Mouse (Mus musculus): ENCODE measurements around the gene Psmd5. TPM values are rescaled to one million over a fixed set of nuclear protein-coding genes. Genes with fewer than 3 reads are reported as not detected.

Psmd5 gene
- total RNA-seq, 2 experiments from 2014 or later: 27.4 to 30.8 TPM

GRCm38 (mm10) chr2:34801516-34802482, 73.0 kb downstream of the Psmd5 start:
- intact Hi-C loops (cut with DNase I): no loop called here
- peak; percentile 98 to 99 for DNase-seq (ENCODE audit: low spot score in 2 of 2)

- intact Hi-C loops (cut with DNase I): no loop called here
- no peak for DNase-seq (ENCODE audit: low spot score in 2 of 2)
These were observed 74.4 kb downstream of the Psmd5 start for GRCm38 (mm10) chr2:34800371-34800770.

Other genes starting within 250 kb of the Psmd5 start
- gene Gapvd1, start 119.7 kb downstream of the Psmd5 start, total RNA-seq (2021): 100 to 1,000 TPM; 105 to 106 TPM
- 100 to 1,000 TPM; 260 to 334 TPM for gene Hspa5, start 103.0 kb downstream of the Psmd5 start, total RNA-seq (2021)
- 10 to 100 TPM; 25.8 to 26.2 TPM for gene Rabepk, start 75.1 kb downstream of the Psmd5 start, total RNA-seq (2021)
- 10 to 100 TPM; 90.7 to 98.6 TPM for gene Fbxw2, start 48.7 kb downstream of the Psmd5 start, total RNA-seq (2021)
- gene Gm34653, start 42.0 kb downstream of the Psmd5 start, total RNA-seq (2021): not detected
- gene Cutal, start 572 bp downstream of the Psmd5 start, total RNA-seq (2021): under 1 TPM; 0.25 to 0.26 TPM
- under 1 TPM; 0.68 to 0.82 TPM for gene Phf19, start 39.1 kb upstream of the Psmd5 start, total RNA-seq (2021)
- under 1 TPM; 0.59 to 0.78 TPM for gene Traf1, start 86.8 kb upstream of the Psmd5 start, total RNA-seq (2021)
- gene Hc, start 186.5 kb upstream of the Psmd5 start, total RNA-seq (2021): under 1 TPM; 0.47 to 0.77 TPM
- under 1 TPM; 0.22 to 0.44 TPM for gene AI182371, start 226.6 kb upstream of the Psmd5 start, total RNA-seq (2021)
- 1 to 10 TPM; 8.0 to 8.3 TPM for gene Cntrl, start 234.5 kb upstream of the Psmd5 start, total RNA-seq (2021)

Data from left cerebral cortex, postnatal 14 days (tissue).